Mouse (Mus musculus): ENCODE measurements at regions not wholly inside any gene's neighbourhood (a gene's known extent, or its start where the extent isn't known, plus 50 kb on each side); places are given as distances from the start of the nearest gene placed in this dataset.

DNA sequence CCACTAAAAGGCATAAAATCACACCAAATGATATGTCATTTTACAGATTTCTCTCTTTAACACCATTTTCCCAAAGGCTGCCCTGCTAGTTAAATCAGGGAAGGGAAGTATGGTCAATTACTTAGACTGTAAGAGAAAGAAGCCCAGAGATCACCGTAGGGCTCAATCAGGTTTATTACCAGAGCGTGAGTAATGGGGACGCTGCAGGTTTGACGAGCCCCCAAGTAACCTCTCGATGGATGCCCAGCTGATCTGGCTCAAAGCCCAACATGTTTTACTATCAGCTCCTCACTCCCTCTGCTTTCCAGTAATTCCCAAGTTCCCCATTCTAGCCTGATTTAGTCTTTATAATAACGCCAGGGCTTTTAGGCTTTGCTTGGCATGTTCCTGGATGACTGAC lies 749.0 kb upstream of the Flrt2 start:
- TF ChIP-seq POLR2A (IDR thresholded peaks at IDR 0.05; ENCODE audit: insufficient read length, low read depth): no peak
- TF ChIP-seq MYOD1 (IDR thresholded peaks at IDR 0.05; ENCODE audit: control insufficient read depth in 1 of 3, insufficient read length in 2 of 3, low read depth in 2 of 3): no peak
- TF ChIP-seq E2F4 (IDR thresholded peaks at IDR 0.05; ENCODE audit: insufficient read depth): no peak
- TF ChIP-seq POLR2AphosphoS2 (IDR thresholded peaks at IDR 0.05; ENCODE audit: insufficient read length, low read depth): no peak
- no peak for TF ChIP-seq SRF (IDR thresholded peaks at IDR 0.05; ENCODE audit: control insufficient read depth, insufficient read length, low read depth)
- no peak for TF ChIP-seq TCF12 (IDR thresholded peaks at IDR 0.05; ENCODE audit: insufficient read depth, poor library complexity, severe bottlenecking)
- no peak for TF ChIP-seq USF1 (IDR thresholded peaks at IDR 0.05; ENCODE audit: low read depth)

Measured in myocyte (in vitro differentiated cells).